Mouse (Mus musculus): ENCODE measurements around the gene Slc10a6.

DNA sequence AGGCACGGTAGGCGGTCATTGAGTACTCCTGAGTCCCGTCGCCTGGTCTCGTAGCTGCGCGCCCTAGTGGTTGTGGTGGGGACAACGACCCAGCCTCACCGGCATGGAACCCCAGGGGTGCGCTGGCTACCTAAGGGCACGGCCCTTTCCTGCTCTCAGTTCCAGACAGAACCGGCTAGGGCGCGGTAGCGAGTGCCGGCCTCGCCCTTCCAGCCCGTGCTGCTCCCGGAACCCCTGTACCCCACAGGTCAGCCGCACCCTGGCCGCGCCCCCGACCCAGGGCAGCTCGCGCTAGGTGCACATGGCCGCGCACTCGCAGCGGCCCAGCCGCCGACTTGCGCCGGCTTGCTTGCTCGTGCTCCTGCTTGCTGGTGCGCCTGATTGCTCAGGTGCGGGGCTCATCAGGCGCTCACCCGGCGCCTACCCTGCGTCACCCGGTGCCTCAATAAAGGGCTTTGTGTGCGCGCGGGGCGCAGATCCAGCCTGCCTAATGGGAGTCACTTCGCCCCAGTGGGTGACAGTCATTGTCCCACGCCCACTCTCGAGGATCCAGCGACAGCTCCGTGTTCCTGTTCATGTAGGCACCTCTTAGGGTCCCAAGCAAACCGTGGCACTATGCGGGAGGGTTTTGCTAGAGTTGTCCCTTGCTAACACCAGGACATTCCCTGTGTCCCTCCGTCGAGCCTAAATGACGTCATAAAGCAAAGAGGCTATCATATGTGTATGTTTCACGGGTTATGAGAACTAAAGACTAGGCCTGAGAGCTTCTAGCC, 26.3 kb upstream of the Slc10a6 start, which contains the start of gene 1700016H13Rik:
- peak; percentile 77 for TF ChIP-seq CTCF (IDR thresholded peaks at IDR 0.05)
- no peak for TF ChIP-seq EP300 (IDR thresholded peaks at IDR 0.05)
